Mouse (Mus musculus): ENCODE measurements around the gene Aunip. TPM values are rescaled to one million over a fixed set of nuclear protein-coding genes. Genes with fewer than 3 reads are reported as not detected.

The Aunip gene
- polyA plus RNA-seq, 1 experiment from 2014 or later, result 10.7 TPM

DNA sequence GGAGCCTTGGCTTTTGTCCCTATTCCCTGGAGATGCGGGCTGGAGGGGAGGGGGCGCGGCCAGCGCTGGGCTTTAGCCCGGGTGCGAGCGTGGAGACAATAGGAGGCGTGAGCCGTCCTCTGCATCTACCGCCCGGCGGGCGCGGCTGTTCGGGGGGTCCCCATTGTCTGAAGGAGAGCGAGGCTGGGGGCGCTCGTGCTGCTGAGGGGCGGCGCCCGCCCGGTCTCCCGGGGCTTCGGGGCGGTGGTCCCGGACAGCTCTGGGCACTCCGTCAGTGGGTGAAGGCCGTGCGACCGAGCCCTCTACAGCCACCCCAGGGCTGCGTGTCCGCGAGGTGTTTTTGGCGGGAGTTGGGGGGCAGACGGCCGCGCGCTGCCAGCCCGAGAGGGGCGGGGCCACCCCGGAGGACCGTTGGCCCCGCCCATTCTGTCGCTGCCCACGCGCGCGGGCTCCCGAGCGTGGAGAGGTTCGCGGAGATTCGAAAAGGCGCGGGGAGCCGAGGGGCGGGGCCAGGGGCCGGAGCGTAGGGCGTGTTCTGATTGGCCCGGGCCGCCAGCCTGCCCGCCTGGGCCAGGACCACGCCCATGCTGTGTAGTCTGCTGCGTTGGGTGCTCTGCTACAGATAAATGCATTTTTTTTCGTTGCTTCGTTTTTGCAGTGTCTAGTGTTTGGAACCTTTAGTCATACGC is 42.1 kb upstream of the Aunip start:
- no peaks in the 10 kb centered on the region for H3K9me3 ChIP-seq (ENCODE audit: low read depth, low read length)
- peak overlapping the region; percentile 92 for H3K4me3 ChIP-seq (ENCODE audit: low read depth, low read length)
- under 1% methylated on average over 66 of the region's 68 CpGs for WGBS
- no peaks in the 10 kb centered on the region for H3K27me3 ChIP-seq (ENCODE audit: insufficient read depth, low read length)
- H3K36me3 ChIP-seq (ENCODE audit: insufficient read depth), result peaks cover 32% of the 10 kb centered on the region
- H3K27ac ChIP-seq (ENCODE audit: low read depth), result peak overlapping the region; percentile 94
- peak overlapping the region; percentile 96 for H3K4me2 ChIP-seq
- no peak for TF ChIP-seq CTCF (IDR thresholded peaks at IDR 0.05; ENCODE audit: low read depth)
- 0 out of 2 replicates have a peak, but pooled peaks cover 3% of the 10 kb centered on the region for H3K4me1 ChIP-seq (ENCODE audit: insufficient read depth)
- peak overlapping the region; percentile 93 for H3K9ac ChIP-seq
- peak; percentile 84 for ATAC-seq (ENCODE audit: insufficient read depth)
- peak; percentile 97 for DNase-seq

DNA sequence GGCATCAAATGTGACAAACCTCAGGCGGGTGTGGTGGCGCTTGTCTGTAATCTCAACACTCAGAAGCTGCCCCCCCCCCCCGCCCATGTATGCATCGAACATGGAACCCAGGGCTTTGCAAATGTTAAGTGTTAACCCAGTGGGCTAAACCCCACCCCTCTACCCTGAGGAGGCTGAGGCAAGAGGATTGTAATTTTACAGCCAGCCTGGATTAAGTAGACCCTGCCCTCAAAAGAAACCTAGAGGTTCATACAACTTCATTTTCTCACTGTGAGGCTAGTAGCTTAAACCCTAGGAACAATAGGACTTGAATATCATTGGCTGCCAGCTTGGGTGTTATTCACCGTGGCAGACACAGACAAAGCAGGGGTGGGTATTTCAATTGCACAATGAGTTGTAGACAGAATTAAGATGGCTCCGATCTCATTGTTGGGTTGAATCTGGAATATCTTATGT is 41.4 kb upstream of the Aunip start:
- 15% methylated on average over 6 of the region's 6 CpGs for WGBS
- no peak for DNase-seq
- H3K27ac ChIP-seq (ENCODE audit: low read depth), result peak overlapping the region; percentile 94

DNA sequence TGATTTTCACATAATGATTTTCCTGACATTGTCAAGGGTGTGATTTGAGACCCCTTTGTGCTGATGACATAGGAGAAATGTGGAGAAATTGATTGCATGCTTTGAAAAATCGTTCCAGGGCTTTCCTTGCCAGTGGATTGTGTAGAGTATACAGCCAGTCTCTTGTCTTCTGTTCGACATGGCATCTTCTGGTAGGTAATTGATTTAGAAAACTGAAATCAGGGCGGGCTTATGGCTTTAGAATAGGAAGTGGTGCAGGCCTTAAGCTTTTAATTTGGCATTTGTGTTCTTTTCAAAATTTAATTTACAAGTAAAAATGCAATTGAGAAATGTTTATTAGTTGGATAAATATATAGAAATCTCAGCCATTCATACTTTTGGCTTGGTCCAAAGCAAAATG is 40.8 kb upstream of the Aunip start:
- WGBS, result 60% methylated on average over 3 of the region's 3 CpGs
- no peak overlapping the region for H3K27ac ChIP-seq (ENCODE audit: low read depth)
- peak overlapping the region; percentile 96 for H3K4me2 ChIP-seq
- peaks cover 45% of the 10 kb centered on the region for H3K36me3 ChIP-seq (ENCODE audit: insufficient read depth)
- no peak for TF ChIP-seq CTCF (IDR thresholded peaks at IDR 0.05; ENCODE audit: low read depth)
- H3K9ac ChIP-seq, result peak overlapping the region; percentile 93
- ATAC-seq (ENCODE audit: insufficient read depth), result no peak
- H3K4me3 ChIP-seq (ENCODE audit: low read depth, low read length), result peak overlapping the region; percentile 92
- no peaks in the 10 kb centered on the region for H3K9me3 ChIP-seq (ENCODE audit: low read depth, low read length)
- H3K4me1 ChIP-seq (ENCODE audit: insufficient read depth), result 0 out of 2 replicates have a peak, but pooled peaks cover 3% of the 10 kb centered on the region
- no peaks in the 10 kb centered on the region for H3K27me3 ChIP-seq (ENCODE audit: insufficient read depth, low read length)
- no peak for DNase-seq

More for the DNA sequence above, 41.4 kb upstream of the Aunip start:
- no peaks in the 10 kb centered on the region for H3K9me3 ChIP-seq (ENCODE audit: low read depth, low read length)
- H3K9ac ChIP-seq, result peak overlapping the region; percentile 93
- 0 out of 2 replicates have a peak, but pooled peaks cover 3% of the 10 kb centered on the region for H3K4me1 ChIP-seq (ENCODE audit: insufficient read depth)
- H3K27me3 ChIP-seq (ENCODE audit: insufficient read depth, low read length), result no peaks in the 10 kb centered on the region
- H3K36me3 ChIP-seq (ENCODE audit: insufficient read depth), result peaks cover 39% of the 10 kb centered on the region
- peak overlapping the region; percentile 92 for H3K4me3 ChIP-seq (ENCODE audit: low read depth, low read length)
- no peak for TF ChIP-seq CTCF (IDR thresholded peaks at IDR 0.05; ENCODE audit: low read depth)
- H3K4me2 ChIP-seq, result peak overlapping the region; percentile 96
- ATAC-seq (ENCODE audit: insufficient read depth), result no peak

DNA sequence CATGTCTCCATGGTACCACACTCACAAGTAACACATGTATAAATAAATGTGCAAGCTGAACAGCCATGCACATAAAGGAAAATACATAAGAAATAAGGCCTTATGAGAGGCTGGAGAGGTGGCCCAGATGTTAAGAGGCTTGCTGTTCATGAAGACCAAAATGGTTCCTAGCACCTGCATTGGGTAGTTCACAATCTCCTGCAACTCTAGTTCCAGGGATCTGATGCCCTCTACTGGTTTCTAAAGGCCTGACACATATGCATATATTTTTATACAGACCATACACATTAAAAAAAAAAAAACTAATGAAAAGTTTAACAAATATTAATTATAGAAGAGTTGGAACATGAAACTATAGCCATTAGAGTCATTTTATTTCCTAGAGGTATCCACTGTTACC is 39.3 kb upstream of the Aunip start:
- no peak overlapping the region for H3K9ac ChIP-seq
- no peaks in the 10 kb centered on the region for H3K9me3 ChIP-seq (ENCODE audit: low read depth, low read length)
- H3K27me3 ChIP-seq (ENCODE audit: insufficient read depth, low read length), result no peaks in the 10 kb centered on the region
- H3K27ac ChIP-seq (ENCODE audit: low read depth), result no peak overlapping the region
- peak; percentile 44 for TF ChIP-seq CTCF (IDR thresholded peaks at IDR 0.05; ENCODE audit: low read depth)
- ATAC-seq (ENCODE audit: insufficient read depth) (no peak), DNase-seq (peak; percentile 40)
- 0 out of 2 replicates have a peak, but pooled peaks cover 3% of the 10 kb centered on the region for H3K4me1 ChIP-seq (ENCODE audit: insufficient read depth)
- no peak overlapping the region for H3K4me2 ChIP-seq
- no peak overlapping the region for H3K4me3 ChIP-seq (ENCODE audit: low read depth, low read length)
- H3K36me3 ChIP-seq (ENCODE audit: insufficient read depth), result peaks cover 60% of the 10 kb centered on the region

DNA sequence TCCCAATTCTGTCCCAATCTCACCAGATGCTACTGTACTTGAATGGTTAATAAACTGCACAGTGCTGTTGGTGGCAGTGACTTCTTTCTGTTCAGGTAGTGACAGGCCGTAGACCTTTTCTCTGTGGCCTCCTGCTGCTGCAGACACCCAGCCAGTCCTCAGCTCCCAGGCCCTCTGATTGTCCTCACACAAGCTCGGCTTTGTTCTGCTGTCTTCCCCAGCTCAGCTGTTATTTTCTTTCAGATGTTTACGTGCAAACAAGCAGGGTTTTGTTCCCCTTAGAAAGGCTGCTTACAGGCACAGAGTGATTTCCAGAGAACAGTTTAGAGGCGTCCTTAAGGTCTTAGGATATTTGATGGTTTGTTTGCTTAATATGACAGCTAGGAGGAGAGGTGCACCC is 37.0 kb upstream of the Aunip start:
- ATAC-seq (ENCODE audit: insufficient read depth) (no peak), DNase-seq (no peak)
- Histone ChIP-seq H3K27me3 (ENCODE audit: insufficient read depth, low read length) (no peaks in the 10 kb centered on the region), H3K36me3 (ENCODE audit: insufficient read depth) (peaks cover 65% of the 10 kb centered on the region), H3K4me1 (ENCODE audit: insufficient read depth) (no peaks in the 10 kb centered on the region), H3K9me3 (ENCODE audit: low read depth, low read length) (no peaks in the 10 kb centered on the region), H3K4me2 (no peak overlapping the region), H3K4me3 (ENCODE audit: low read depth, low read length) (no peak overlapping the region), H3K9ac (no peak overlapping the region), H3K27ac (ENCODE audit: low read depth) (no peak overlapping the region)
- no peak for TF ChIP-seq CTCF (IDR thresholded peaks at IDR 0.05; ENCODE audit: low read depth)
- WGBS, result 78% methylated on average over 4 of the region's 4 CpGs

DNA sequence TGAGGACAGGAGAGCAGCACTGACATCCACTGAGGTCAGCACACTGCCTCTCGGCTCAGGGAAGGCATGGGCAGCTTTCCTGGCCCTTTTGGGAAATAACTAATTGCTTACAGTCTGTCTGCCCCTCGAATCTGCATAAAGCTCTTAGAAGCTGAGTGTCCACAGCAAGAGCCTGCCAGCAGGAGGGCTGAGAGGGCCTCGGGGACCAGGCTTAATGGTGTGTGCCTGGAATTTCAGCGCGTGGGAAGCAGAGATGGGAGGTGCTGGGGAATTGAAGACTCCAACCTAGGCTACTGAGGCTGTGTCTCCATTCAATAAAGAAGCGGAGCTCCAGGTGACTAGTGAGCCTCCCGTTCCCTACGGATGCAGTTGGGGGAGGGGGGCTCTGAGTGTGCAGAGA is 36.6 kb upstream of the Aunip start:
- H3K4me1 ChIP-seq (ENCODE audit: insufficient read depth), result no peaks in the 10 kb centered on the region
- TF ChIP-seq CTCF (IDR thresholded peaks at IDR 0.05; ENCODE audit: low read depth), result no peak
- no peaks in the 10 kb centered on the region for H3K9me3 ChIP-seq (ENCODE audit: low read depth, low read length)
- H3K27me3 ChIP-seq (ENCODE audit: insufficient read depth, low read length), result no peaks in the 10 kb centered on the region
- no peak overlapping the region for H3K27ac ChIP-seq (ENCODE audit: low read depth)
- no peak overlapping the region for H3K4me2 ChIP-seq
- no peak overlapping the region for H3K4me3 ChIP-seq (ENCODE audit: low read depth, low read length)
- H3K36me3 ChIP-seq (ENCODE audit: insufficient read depth), result peaks cover 65% of the 10 kb centered on the region
- H3K9ac ChIP-seq, result no peak overlapping the region
- ATAC-seq (ENCODE audit: insufficient read depth) (no peak), DNase-seq (no peak)
- WGBS, result 67% methylated on average over 8 of the region's 8 CpGs

DNA sequence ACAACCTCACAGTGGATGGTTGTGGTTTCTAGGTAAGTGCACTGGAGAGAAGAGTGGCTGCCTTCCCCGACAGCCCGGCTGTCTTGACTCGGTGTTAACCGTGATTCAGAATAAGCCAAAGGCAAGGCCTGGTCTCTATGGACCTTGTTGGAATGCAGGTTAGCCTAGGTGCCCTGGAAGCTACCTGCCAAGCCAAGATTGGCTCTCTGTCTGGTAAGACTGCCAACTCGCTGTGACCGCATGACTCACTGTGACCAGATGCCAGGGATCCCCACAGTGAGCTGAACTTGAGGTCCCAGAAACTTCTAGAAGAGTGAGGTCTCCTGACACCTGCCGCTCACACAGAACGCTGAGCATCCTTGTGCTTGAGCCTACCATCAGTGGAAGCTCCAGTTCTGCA is 33.9 kb upstream of the Aunip start:
- no peaks in the 10 kb centered on the region for H3K27me3 ChIP-seq (ENCODE audit: insufficient read depth, low read length)
- H3K27ac ChIP-seq (ENCODE audit: low read depth), result no peak overlapping the region
- no peak for TF ChIP-seq CTCF (IDR thresholded peaks at IDR 0.05; ENCODE audit: low read depth)
- no peak overlapping the region for H3K4me2 ChIP-seq
- no peaks in the 10 kb centered on the region for H3K9me3 ChIP-seq (ENCODE audit: low read depth, low read length)
- H3K4me3 ChIP-seq (ENCODE audit: low read depth, low read length), result no peak overlapping the region
- 87% methylated on average over 8 of the region's 8 CpGs for WGBS
- no peak overlapping the region for H3K9ac ChIP-seq
- H3K36me3 ChIP-seq (ENCODE audit: insufficient read depth), result peaks cover 47% of the 10 kb centered on the region
- ATAC-seq (ENCODE audit: insufficient read depth), result no peak
- no peaks in the 10 kb centered on the region for H3K4me1 ChIP-seq (ENCODE audit: insufficient read depth)
- DNase-seq, result no peak

Measured in lung, embryonic 14.5 days (tissue).